Mouse (Mus musculus) frontal cortex, adult 2 months (tissue): ENCODE data around the gene Tmem127. TPM values are rescaled to one million over a fixed set of nuclear protein-coding genes. Genes with fewer than 3 reads are reported as not detected.

Experiments used
- DNase-seq, 2 experiments: peaks; one replicate each; pipeline ENCODE4 v3.0.0; 2022; ENCODE audit warnings: low spot score in 1 of 2; ENCODE audit errors: extremely low spot score in 1 of 2
- polyA plus RNA-seq: library from polyadenylated mRNA; depleted of rRNA; stranded (reverse); fragments of >200 nt; gene quantifications from 2 replicates; pipeline ENCODE4 v1.2.3, GENCODE M21; 2012; rRNA removed

The Tmem127 gene
- polyA plus RNA-seq, 1 experiment = 66.5 TPM

DNA sequence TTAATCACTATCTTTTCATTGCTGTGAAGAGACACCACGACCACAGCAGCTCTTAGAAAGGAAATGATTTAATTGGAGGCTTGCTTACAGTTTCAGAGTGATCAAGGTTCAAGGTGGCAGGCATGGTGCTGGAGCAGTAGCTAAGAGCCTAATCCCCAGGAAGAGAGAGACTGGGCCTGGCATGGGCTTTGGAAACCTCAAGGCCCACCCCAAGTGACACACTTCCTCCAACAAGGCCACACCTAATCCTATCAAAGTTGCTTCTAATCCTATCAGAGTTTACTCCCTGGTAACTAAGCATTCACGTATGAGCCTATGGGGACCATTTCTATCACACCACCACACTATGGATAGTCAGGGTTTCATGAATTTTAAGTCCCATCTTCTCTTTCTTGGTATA is 62.5 kb downstream of the Tmem127 start:
- DNase-seq = no peak

DNA sequence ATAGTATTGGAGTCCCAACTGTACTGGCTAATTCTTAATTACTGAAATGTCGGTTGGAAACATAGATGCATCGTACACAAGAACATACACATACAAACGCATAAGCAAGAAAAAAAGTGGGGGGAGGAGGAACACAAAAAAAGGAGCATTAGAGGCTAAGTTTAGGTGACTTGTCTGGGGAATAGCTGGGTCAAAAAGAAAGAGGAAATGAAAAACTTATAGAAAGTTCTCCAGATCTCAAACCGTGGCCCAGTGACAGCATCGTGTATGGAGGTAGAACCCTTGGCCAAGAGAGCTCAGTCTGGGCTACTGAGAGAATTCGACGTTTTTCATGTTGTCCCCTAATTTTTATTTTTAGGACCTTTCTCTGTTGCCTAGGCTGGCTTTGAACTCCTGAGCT is 63.0 kb downstream of the Tmem127 start:
- no peak for DNase-seq

Other genes starting within 250 kb of the Tmem127 start
- gene Ap4e1, start 239.2 kb upstream of the Tmem127 start, polyA plus RNA-seq = 8.7 and 9.9 TPM in 2 replicates
- 21.2 and 21.5 TPM in 2 replicates for gene Blvra, start 177.2 kb upstream of the Tmem127 start, polyA plus RNA-seq
- gene Ncaph, start 114.0 kb upstream of the Tmem127 start, polyA plus RNA-seq = 1.6 and 2.4 TPM in 2 replicates
- 1.4 and 1.7 TPM in 2 replicates for gene Itpripl1, start 104.5 kb upstream of the Tmem127 start, polyA plus RNA-seq
- gene 1810024B03Rik, start 39.6 kb upstream of the Tmem127 start, polyA plus RNA-seq = 1.2 and 1.6 TPM in 2 replicates
- 60.4 and 65.7 TPM in 2 replicates for gene Snrnp200, start 39.5 kb upstream of the Tmem127 start, polyA plus RNA-seq
- 74.1 and 75.3 TPM in 2 replicates for gene Ciao1, start 92 bp upstream of the Tmem127 start, polyA plus RNA-seq
- gene Stard7, start 22.3 kb downstream of the Tmem127 start, polyA plus RNA-seq = 89.9 and 98.4 TPM in 2 replicates
- gene Dusp2, start 88.3 kb downstream of the Tmem127 start, polyA plus RNA-seq = 0.80 and 1.3 TPM in 2 replicates
- gene Astl, start 90.7 kb downstream of the Tmem127 start, polyA plus RNA-seq = not detected in 2 replicates
- gene Adra2b, start 115.3 kb downstream of the Tmem127 start, polyA plus RNA-seq = 0.28 and 0.29 TPM in 2 replicates
- 0.14 and 0.29 TPM in 2 replicates for gene Gpat2, start 177.3 kb downstream of the Tmem127 start, polyA plus RNA-seq
- 32.8 and 39.1 TPM in 2 replicates for gene Fahd2a, start 196.7 kb downstream of the Tmem127 start, polyA plus RNA-seq